Mouse (Mus musculus): ENCODE measurements at regions not wholly inside any gene's neighbourhood (a gene's known extent, or its start where the extent isn't known, plus 50 kb on each side); places are given as distances from the start of the nearest gene placed in this dataset.

DNA sequence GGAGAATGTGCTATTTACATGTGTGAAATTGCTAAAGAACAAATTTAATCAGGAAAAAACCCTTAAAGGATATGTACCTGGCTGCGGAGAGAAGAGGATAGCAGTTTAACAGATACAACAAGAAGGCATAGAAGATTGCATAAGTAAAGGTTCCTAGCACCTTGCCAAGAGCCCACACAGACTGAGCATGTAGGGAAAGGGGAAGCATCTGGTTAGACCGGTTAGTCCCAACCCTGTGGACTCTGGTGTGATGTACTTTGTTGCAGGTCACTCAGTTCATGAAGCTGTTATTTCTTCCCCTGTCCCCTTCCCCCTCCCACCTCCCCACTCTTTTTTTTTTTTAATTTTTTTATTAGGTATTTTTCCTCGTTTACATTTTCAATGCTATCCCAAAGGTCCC lies 212.5 kb downstream of the Parm1 start:
- no peak overlapping the region for H3K27ac ChIP-seq
- H3K27me3 ChIP-seq (ENCODE audit: low read depth, poor library complexity, severe bottlenecking) = no peaks in the 10 kb centered on the region
- 56% methylated on average over 3 of the region's 3 CpGs for WGBS
- no peak for DNase-seq (ENCODE audit: low spot score)
- H3K36me3 ChIP-seq = no peaks in the 10 kb centered on the region
- H3K4me3 ChIP-seq = no peak overlapping the region
- peaks cover 6% of the 10 kb centered on the region; the same call in 1 of the 2 replicates for H3K4me1 ChIP-seq
- no peaks in the 10 kb centered on the region for H3K9me3 ChIP-seq (replicated peaks)

DNA sequence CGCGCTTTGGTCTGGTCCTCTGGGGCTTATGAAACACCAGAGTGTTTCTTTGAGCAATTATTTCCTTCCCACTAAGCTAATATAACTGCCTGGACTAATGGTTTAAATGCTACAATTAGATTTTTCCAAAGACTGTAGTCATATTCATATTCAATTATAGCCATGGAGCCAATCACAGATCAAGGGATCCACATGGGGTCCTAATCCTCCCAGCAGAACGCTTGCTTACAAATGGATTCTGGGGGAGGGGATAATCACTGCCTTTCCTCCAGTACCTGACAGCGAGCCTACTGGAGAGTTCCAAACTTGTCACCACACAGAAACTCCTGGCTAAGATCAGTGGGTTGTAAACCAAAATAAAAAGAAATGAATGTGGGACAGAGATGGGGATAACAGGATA lies 212.0 kb downstream of the Parm1 start:
- Histone ChIP-seq H3K4me3 (no peak overlapping the region), H3K27me3 (ENCODE audit: low read depth, poor library complexity, severe bottlenecking) (no peaks in the 10 kb centered on the region), H3K4me1 (peaks cover 10% of the 10 kb centered on the region; the same call in 1 of the 2 replicates), H3K36me3 (no peaks in the 10 kb centered on the region), H3K27ac (no peak overlapping the region), H3K9me3 (replicated peaks) (no peaks in the 10 kb centered on the region)
- 59% methylated on average over 4 of the region's 4 CpGs for WGBS
- no peak for DNase-seq (ENCODE audit: low spot score)

DNA sequence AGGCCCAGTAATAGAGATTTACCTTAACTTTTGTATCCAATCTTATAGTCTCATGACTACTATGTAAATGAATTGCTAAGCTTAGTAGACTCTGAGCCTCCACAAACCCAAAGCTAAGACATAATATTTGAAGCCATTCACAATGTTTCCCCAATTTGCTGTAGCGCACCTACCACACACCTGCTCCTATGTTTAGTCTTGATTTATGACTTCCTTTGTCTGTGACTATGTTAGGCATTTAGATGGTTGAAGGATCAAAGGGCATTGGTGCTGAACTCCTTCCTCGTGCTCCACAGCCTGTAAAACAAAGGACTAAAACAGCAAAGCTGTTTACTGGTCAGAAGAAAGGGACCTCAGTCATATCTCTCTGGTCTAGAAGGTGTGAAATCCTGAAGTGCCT lies 210.0 kb downstream of the Parm1 start:
- no peaks in the 10 kb centered on the region for H3K27me3 ChIP-seq (ENCODE audit: low read depth, poor library complexity, severe bottlenecking)
- WGBS = 44% methylated on average over 2 of the region's 2 CpGs

DNA sequence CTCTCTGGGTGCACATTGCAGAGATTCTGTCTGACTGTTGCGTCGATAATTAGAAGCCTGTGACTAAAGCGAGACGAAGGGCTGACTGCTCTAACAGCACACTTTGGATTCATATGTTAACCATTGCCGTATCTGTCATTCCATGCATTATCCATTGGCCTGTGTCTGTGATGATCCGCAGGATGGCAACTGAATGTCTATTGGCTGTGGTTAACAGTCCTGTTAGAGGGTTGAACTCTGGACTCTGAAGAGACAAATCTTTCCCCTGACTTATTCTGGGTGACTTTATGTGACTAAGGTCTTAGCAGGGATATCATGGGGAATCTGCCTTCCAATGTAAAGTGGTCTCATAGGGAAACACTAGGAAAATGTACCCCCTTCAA lies 208.7 kb downstream of the Parm1 start:
- Histone ChIP-seq H3K36me3 (no peaks in the 10 kb centered on the region), H3K4me1 (peaks cover 32% of the 10 kb centered on the region), H3K4me3 (no peak overlapping the region), H3K27ac (no peak overlapping the region), H3K9me3 (replicated peaks) (no peaks in the 10 kb centered on the region), H3K27me3 (ENCODE audit: low read depth, poor library complexity, severe bottlenecking) (no peaks in the 10 kb centered on the region)
- no peak for DNase-seq (ENCODE audit: low spot score)
- WGBS = 81% methylated on average over 6 of the region's 6 CpGs

More for the DNA sequence above, 210.0 kb downstream of the Parm1 start:
- no peak overlapping the region for H3K4me3 ChIP-seq
- no peaks in the 10 kb centered on the region for H3K9me3 ChIP-seq (replicated peaks)
- H3K36me3 ChIP-seq = no peaks in the 10 kb centered on the region
- H3K4me1 ChIP-seq = peaks cover 29% of the 10 kb centered on the region
- DNase-seq (ENCODE audit: low spot score) = no peak
- H3K27ac ChIP-seq = no peak overlapping the region

DNA sequence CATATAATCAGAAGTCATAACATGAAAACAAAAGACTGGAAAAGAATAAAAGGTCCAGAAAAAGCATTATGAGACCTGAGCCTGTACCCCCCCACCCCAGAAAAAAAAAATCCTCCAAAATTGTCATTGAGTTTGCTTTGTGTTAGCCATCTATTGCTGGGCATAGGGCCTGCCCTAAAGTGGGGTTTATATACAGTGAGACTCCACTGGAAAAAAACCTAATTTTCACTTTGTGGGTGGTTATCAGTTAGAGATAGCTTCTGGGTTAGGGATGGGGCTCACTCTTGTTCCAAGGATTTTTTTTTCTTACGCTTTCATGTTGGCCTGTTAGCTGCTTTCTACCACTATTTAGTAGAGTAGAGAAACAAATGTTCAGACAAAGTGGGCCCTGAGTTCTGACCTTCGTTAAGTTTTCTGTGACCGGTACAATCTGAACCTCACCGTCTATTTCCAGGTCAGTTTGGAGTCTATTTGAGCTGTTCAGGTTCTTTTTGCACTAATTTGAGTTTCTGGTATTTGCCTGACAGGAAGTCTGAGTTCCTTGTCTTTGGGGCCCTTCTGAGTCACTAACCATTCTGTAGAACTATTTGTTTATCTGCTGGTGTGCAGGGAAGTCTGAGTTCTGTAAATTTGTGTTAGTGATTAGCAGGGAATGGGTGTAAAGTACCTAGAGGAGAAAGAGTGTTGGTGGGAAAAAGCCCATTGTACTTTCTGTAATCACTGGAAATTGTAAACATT lies 208.1 kb downstream of the Parm1 start:
- H3K9me3 ChIP-seq (replicated peaks) = no peaks in the 10 kb centered on the region
- no peaks in the 10 kb centered on the region for H3K27me3 ChIP-seq (ENCODE audit: low read depth, poor library complexity, severe bottlenecking)
- 81% methylated on average over 4 of the region's 4 CpGs for WGBS
- no peak overlapping the region for H3K4me3 ChIP-seq
- no peak for DNase-seq (ENCODE audit: low spot score)
- H3K27ac ChIP-seq = no peak overlapping the region
- no peaks in the 10 kb centered on the region for H3K36me3 ChIP-seq
- peaks cover 32% of the 10 kb centered on the region for H3K4me1 ChIP-seq

DNA sequence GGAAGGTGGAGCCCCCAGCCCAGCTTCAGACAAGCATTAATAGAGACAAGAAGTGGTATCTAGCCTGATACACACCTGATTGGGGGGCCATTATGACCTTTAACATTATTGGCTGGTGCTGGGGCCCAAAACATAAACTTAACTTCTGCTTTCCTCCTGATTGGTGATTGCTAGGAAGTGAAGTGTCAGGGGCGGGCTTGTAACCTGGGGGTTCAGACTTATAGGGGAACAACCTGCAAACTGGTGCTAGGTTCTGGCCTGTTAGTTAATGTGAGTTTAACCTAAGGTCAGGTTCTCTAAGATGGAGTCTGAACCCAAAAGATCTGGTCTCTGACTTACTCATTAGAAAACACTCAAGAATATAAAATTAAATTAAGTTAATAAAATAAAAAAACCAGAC lies 207.5 kb downstream of the Parm1 start:
- WGBS = 92% methylated on average over 1 of the region's 1 CpGs
- Histone ChIP-seq H3K27me3 (ENCODE audit: low read depth, poor library complexity, severe bottlenecking) (no peaks in the 10 kb centered on the region), H3K4me3 (no peak overlapping the region), H3K9me3 (replicated peaks) (no peaks in the 10 kb centered on the region), H3K27ac (no peak overlapping the region), H3K4me1 (peaks cover 32% of the 10 kb centered on the region), H3K36me3 (no peaks in the 10 kb centered on the region)
- DNase-seq (ENCODE audit: low spot score) = no peak

DNA sequence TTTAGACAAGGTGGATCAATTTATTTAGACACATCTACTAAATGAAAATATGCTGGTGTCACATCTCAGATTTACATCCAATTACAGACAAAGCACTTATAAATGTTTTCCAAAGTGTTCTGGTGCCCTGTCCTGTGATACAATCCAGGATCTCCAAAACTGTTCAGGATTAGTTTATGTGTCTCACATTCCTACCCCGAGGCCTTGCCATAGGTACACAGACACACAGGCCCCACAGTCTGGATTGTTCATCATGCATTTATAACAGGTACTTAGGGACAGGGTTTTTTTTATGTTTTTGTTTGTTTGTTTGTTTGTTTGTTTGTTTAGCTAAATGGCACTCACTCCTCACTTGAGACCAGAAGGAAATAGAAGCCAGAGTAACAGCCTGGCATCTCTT lies 206.0 kb downstream of the Parm1 start:
- no peaks in the 10 kb centered on the region for H3K9me3 ChIP-seq (replicated peaks)
- no peaks in the 10 kb centered on the region for H3K27me3 ChIP-seq (ENCODE audit: low read depth, poor library complexity, severe bottlenecking)
- 31% methylated on average over 1 of the region's 1 CpGs for WGBS
- no peak for DNase-seq (ENCODE audit: low spot score)
- H3K27ac ChIP-seq = peak overlapping the region; percentile 67
- no peaks in the 10 kb centered on the region for H3K36me3 ChIP-seq
- peaks cover 32% of the 10 kb centered on the region for H3K4me1 ChIP-seq
- no peak overlapping the region for H3K4me3 ChIP-seq

DNA sequence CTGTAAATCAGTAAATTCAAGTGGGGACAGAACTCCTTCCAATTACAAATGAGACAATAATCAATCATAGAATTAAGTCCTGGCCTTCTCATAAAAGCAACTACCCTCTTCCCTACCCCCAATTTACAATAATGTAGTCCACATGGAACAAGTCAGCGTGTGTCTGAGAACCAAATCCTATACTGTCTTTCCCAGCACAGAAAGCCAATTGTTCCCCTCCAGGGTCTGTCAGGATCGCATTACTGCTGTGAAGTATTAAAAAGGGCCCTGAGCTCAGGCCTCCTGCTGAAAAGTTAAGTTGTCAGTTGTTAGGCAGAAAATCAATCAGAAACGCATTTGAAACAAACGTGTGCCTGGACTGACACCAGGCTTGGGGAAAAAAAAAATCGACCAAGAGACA lies 205.6 kb downstream of the Parm1 start:
- 15% methylated on average over 5 of the region's 5 CpGs for WGBS
- peak; percentile 37 for DNase-seq (ENCODE audit: low spot score)

DNA sequence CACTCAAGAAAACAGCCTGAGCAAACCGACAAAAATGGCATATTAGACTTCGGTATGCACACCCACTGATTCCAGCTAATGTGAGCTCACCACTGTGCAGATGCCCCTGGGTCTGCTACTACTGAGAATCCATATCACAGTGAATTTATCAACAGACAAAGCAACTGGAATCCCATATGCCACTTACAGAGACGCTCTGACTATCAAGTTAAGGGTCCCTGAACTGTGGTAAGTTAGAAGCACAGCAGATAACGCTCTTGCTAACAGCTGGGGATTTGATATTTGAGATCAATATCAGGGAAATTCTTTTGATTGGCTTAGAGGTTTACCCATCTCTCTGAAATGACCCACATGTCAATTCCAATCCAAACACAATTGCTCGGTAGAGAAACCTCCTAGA lies 205.0 kb downstream of the Parm1 start:
- Histone ChIP-seq H3K4me1 (peaks cover 28% of the 10 kb centered on the region), H3K9me3 (replicated peaks) (no peaks in the 10 kb centered on the region), H3K36me3 (no peaks in the 10 kb centered on the region), H3K4me3 (no peak overlapping the region), H3K27ac (peak overlapping the region; percentile 61; the same call in 1 of the 2 replicates), H3K27me3 (ENCODE audit: low read depth, poor library complexity, severe bottlenecking) (no peaks in the 10 kb centered on the region)
- no peak for DNase-seq (ENCODE audit: low spot score)
- 80% methylated on average over 5 of the region's 5 CpGs for WGBS

More for the DNA sequence above, 205.6 kb downstream of the Parm1 start:
- peaks cover 32% of the 10 kb centered on the region for H3K4me1 ChIP-seq
- no peaks in the 10 kb centered on the region for H3K9me3 ChIP-seq (replicated peaks)
- no peaks in the 10 kb centered on the region for H3K36me3 ChIP-seq
- H3K27me3 ChIP-seq (ENCODE audit: low read depth, poor library complexity, severe bottlenecking) = no peaks in the 10 kb centered on the region
- no peak overlapping the region for H3K4me3 ChIP-seq
- H3K27ac ChIP-seq = peak overlapping the region; percentile 61; the same call in 1 of the 2 replicates

DNA sequence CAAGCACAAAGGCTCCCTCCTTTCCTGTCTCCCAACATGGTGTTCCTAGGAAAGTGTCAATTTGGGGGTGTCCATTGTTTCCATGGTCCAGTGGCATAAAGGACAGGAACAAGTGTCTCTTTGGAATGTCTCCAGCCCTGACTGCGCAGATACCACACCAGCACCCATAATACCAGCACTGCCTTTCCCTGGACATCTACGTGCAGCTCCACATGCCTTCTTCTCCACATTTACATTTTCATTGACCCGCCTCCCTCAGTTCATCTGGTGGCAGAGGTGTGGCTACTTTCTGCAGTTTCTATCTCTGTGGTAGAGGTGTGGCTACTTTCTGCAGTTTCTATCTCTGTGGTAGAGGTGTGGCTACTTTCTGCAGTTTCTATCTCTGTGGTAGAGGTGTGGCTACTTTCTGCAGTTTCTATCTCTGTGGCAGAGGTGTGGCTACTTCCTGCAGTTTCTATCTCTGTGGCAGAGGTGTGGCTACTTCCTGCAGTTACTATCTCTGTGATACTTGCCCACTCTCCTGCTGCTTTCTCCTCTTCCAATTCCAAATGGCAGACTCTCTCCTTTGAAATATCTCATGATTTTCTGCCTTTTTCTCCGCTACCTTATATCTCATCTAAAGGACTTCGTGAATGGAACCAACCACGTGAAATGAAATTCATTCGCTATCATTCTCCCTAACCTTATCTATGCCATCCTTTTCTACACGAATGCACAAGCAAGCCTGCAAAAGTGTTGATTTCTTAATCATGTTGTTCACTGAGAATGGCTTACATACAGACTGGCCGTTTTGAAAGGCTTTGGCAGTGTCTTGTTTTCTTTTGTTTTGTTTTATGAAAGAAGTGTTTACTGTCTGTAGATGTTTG lies 204.0 kb downstream of the Parm1 start:
- 91% methylated on average over 9 of the region's 9 CpGs for WGBS
- no peaks in the 10 kb centered on the region for H3K9me3 ChIP-seq (replicated peaks)
- no peak overlapping the region for H3K4me3 ChIP-seq
- peaks cover 27% of the 10 kb centered on the region for H3K4me1 ChIP-seq
- no peak for DNase-seq (ENCODE audit: low spot score)
- H3K27me3 ChIP-seq (ENCODE audit: low read depth, poor library complexity, severe bottlenecking) = no peaks in the 10 kb centered on the region
- H3K27ac ChIP-seq = no peak overlapping the region
- no peaks in the 10 kb centered on the region for H3K36me3 ChIP-seq

DNA sequence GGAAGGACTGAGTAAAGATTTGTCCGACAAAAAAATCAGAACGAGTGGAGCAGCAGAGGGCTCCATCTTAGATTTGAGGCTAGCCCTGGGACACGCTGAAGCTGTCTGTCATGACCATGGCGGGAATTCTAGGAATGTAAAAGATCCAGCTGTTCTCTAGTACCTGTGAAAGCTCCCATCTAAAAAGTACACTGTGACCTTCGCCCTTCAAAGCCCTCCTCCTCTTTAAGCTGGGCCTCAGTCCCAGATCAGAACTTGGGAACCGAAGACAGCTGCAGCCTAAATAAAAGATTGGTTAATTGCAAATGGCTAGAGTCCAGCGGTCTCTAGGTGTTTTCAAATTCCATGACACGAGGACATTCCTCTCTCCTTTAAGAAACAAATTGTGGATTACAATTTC lies 195.6 kb downstream of the Parm1 start:
- no peak for DNase-seq (ENCODE audit: low spot score)

DNA sequence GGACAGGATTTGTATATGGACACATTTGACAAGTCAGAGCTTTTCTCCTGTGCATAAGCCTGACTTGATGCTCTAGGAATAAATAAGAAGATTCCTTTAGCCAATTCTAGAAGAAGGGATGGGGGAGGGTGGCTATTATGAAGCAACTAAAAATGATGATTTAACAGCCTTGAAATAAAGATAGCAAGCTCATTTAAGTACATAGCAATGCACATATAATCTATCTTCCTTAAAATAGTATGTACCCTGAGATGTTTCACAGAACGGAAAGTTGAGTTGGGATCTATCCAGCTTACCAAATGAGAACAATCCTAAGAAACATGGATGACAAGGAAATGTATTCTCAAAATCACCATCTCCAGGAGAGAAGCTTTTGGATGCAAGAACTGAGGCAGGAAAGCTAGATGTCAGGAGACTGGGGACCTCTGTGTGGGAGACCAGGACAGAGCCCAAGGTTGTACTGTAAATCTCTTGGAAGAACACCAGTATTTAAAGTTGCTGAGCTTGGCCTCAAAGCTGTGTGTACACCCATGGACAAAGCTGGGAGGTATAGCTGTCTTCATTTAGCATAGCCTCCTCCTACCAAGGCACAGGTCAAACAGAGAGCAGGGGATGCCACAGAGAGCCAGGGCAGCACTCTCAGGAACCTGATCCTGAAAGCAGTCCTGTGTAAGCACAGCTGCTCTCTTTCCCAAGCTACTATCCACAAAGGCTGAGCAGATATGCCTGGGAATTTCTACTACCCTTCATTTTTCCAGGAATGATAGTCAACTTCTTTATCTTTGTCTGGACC lies 192.3 kb downstream of the Parm1 start:
- Histone ChIP-seq H3K4me3 (no peak overlapping the region), H3K4me1 (peaks cover 16% of the 10 kb centered on the region), H3K9me3 (replicated peaks) (no peaks in the 10 kb centered on the region), H3K27me3 (ENCODE audit: low read depth, poor library complexity, severe bottlenecking) (no peaks in the 10 kb centered on the region), H3K27ac (no peak overlapping the region), H3K36me3 (no peaks in the 10 kb centered on the region)
- 98% methylated on average over 1 of the region's 1 CpGs for WGBS
- DNase-seq (ENCODE audit: low spot score) = no peak

More for the DNA sequence above, 195.6 kb downstream of the Parm1 start:
- WGBS = 62% methylated on average over 8 of the region's 8 CpGs
- H3K36me3 ChIP-seq = no peaks in the 10 kb centered on the region
- peaks cover 16% of the 10 kb centered on the region for H3K4me1 ChIP-seq
- no peak overlapping the region for H3K27ac ChIP-seq
- H3K27me3 ChIP-seq (ENCODE audit: low read depth, poor library complexity, severe bottlenecking) = no peaks in the 10 kb centered on the region
- H3K9me3 ChIP-seq (replicated peaks) = no peaks in the 10 kb centered on the region
- H3K4me3 ChIP-seq = no peak overlapping the region

DNA sequence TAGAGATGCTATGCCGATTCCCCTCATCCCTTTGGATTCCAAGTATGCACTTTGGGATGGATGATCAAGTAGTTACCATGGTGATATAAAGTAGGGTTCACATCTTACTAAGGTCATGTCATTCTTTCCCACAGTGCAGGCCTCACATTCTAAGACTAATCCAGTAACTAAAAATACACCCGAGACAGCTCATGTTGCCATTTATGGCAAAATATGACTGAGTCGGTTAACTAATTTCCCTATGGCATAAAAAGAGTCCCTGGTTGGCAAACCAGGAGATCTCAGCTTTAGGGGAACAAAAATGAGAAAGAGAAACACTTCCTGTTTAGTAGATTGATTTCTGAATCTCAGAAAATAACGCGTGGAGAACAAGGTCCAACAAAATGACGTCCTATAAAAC lies 190.7 kb downstream of the Parm1 start:
- Histone ChIP-seq H3K27me3 (ENCODE audit: low read depth, poor library complexity, severe bottlenecking) (no peaks in the 10 kb centered on the region), H3K36me3 (no peaks in the 10 kb centered on the region), H3K27ac (no peak overlapping the region), H3K9me3 (replicated peaks) (no peaks in the 10 kb centered on the region), H3K4me3 (no peak overlapping the region), H3K4me1 (peaks cover 11% of the 10 kb centered on the region)
- WGBS = 92% methylated on average over 6 of the region's 6 CpGs
- no peak for DNase-seq (ENCODE audit: low spot score)

Data from limb, embryonic 10.5 days (tissue).